Mouse (Mus musculus): ENCODE measurements at regions not wholly inside any gene's neighbourhood (a gene's known extent, or its start where the extent isn't known, plus 50 kb on each side); places are given as distances from the start of the nearest gene placed in this dataset.

DNA sequence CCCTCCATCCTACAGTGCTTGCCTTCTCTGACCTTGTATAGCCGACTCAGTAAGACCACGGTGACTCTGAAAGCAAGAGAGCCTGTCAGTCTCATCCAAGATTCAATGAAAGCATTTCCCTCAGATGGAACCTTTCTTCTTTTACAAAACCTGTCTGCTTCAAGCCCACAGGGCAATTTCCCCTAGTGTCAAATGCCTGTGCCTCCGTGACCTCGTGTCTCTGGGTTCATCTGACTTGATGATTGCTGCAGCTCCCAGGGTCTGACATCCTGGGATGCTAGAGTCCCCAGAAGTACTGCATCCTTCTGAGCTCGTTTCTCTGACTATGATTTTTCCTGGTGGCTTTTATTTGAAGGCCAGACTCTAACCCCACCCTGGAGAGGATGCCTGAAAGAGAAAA lies 270.3 kb upstream of the Npvf start:
- DNase-seq, result no peak

GRCm38 (mm10) chr6:50924998-50925397 lies 270.8 kb upstream of the Npvf start:
- no peak for DNase-seq

DNA sequence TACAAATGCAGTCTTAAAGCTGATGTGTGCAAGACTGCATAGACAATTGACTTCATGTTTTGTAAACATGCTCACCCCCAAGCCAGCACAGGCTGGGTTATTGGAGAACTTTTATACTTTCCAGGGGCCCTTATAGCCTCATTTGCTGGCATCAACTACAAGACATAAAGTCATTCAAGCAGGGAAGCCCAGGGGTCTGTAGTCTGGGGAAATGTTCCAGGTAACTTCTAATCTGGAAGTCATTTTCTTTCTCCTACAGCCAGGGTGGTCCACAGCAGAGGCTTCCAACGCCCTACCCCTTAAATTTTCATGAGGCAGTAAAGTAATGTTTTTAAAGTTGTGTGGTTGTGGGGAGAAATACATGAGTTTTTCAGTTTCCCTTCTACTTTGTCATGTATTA lies 272.1 kb upstream of the Npvf start:
- no peak for DNase-seq

DNA sequence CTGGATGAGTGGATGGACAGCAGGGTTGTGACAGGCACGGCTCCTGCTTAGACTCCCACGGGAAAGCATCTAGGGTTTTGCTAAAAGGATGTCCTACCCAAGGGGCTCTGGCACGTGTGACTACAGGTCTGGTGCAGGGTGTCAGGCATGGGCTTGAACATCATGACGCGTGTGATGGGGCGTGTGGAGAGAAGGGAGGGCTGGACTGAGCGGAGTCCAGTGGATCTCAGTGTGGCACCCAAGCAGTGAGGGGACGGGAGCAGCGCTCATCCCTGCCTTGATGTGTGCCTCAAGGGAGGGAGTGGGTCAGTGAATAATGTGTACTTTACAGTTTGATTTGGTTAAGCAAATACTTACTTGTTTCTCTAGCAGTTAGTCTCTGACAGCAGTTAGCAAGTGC lies 275.3 kb upstream of the Npvf start:
- no peak for DNase-seq

GRCm38 (mm10) chr6:50933510-50933909 lies 279.3 kb upstream of the Npvf start:
- no peak for DNase-seq

GRCm38 (mm10) chr6:50934245-50934644 lies 280.0 kb upstream of the Npvf start:
- no peak for DNase-seq

- no peak for DNase-seq
Measured at GRCm38 (mm10) chr6:50936306-50936705, 282.1 kb upstream of the Npvf start.

DNA sequence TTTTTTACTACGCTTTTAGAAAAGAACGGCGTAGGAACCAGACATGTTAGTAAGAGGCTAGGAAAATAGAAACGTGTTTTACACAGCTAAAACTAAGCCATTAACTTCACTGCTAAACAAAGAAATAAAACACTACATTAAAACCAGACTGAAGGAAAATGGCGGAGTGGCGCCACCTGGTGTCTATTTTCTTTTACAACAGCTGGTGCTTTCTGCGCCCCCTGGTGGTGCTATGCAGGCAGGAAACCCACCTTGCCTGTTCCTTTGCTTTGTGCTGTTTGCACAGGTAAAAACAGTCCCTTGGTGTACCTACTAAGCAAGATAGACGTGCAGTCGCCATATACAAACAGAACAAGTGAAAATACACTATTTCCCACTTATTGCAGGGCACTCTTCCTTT lies 282.9 kb upstream of the Npvf start:
- peak; percentile 60 to 88 for DNase-seq

- DNase-seq, result peak in 1 of 2 experiments; percentile 53
Measured at GRCm38 (mm10) chr6:50938879-50939278, 284.6 kb upstream of the Npvf start.

DNA sequence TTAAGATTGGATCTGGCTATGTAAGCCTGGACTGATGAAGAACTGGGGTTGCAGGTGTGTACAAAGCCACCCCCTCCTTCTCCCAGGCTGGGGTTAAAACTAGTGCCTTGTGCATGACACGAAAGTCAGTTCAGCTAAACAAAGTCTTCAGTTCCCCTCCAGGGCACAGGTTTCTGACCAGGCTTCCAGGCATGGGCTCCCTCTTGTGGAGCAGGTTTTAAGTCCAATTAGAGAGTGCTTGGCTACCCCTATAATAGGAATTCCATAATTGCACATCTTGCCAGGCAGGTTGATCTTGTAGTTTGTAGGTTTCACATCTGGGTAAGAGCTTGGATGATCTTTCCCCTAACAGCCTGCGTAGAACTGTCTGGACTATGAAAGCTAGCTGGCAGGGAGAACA lies 285.2 kb upstream of the Npvf start:
- DNase-seq, result peak in 1 of 2 experiments; percentile 29

GRCm38 (mm10) chr6:50940118-50940517 lies 285.9 kb upstream of the Npvf start:
- no peak for DNase-seq

DNA sequence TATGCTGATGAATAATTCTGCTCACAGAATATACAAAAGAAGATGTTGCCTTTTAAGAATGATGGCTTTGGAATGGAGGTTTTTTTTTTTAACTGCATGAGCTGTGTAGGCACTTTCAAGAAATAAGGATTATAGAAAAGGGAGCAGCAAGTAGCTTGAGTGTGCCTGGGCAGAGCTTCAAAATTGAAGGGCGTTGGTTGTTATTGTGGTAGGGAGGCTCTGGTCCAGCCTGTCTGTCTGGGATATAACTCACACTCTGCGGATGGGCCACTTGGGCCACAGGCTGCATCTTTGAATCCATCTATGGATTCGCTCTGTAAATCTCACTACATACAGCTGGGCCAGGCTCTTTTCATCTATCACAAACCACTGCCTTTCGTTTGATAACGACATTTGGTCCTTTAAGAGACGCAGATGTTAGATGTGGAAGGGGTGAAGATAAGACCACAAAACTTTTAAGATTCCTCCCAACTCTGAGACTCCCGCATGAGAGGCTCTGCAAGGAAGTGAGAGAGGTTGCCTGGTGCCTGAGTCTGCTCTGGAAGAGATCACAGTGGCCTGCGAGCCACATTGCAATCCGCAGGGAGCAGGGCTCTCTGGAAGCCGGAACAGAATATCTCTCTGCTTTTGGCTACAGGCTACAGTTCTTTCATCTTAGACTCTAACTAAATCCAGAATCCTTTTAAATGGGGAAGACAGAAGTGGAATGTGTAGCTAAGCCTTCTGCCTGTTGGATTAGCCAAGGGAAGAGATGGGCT lies 286.6 kb upstream of the Npvf start:
- no peak for DNase-seq

- DNase-seq, result no peak
Measured at GRCm38 (mm10) chr6:50942696-50943095, 288.5 kb upstream of the Npvf start.

DNA sequence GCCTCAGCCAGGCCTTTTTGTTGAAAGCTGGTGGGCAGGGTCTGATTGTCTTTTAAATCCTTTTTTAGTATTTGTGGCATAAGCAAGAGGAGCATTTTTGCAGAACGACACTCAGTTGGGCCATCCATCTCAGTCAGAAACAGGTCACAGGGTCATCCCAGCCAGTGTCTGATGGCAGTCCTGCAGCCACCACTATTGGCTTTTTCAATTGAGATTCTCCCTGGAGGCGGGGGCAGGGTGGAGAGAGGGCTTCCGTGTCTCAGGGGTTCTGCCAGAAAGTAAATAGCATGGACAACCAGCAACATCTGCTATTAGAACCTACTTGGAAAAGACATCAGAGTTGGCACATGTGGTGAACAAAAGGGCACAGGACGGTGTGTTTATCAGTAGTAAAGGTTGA lies 293.8 kb upstream of the Npvf start:
- no peak for DNase-seq

- no peak for DNase-seq
Measured at GRCm38 (mm10) chr6:50949361-50949760, 295.1 kb upstream of the Npvf start.

GRCm38 (mm10) chr6:50949883-50950583 lies 295.8 kb upstream of the Npvf start:
- DNase-seq, result no peak

DNA sequence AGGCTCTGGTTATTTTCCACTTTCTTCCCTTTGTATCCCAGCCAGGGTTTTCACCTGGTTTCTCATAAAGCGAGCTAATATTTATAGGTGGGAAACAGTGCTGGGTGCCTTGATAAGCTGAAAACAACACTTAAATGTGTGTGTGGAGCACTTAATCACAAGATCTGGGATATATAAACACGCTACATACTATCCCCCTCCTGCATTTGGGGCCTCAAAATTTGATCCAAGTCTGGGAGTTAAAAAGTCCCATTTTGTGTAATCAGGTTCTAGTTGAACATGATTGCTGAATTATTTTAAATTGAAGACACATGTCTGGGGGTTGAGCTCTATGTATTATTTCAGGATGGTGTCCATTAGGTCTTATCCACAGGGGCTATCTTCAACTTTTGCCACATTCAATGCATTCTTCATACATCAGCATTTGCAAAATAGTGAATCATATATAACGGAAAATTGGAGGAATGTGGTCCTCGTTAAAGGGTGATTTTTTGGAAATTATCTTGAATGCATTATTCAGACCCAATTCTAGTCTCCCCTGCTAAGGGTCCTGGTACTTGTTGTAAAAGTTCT lies 303.2 kb upstream of the Npvf start:
- DNase-seq, result no peak

GRCm38 (mm10) chr6:50960341-50960740 lies 306.1 kb upstream of the Npvf start:
- DNase-seq, result no peak

DNA sequence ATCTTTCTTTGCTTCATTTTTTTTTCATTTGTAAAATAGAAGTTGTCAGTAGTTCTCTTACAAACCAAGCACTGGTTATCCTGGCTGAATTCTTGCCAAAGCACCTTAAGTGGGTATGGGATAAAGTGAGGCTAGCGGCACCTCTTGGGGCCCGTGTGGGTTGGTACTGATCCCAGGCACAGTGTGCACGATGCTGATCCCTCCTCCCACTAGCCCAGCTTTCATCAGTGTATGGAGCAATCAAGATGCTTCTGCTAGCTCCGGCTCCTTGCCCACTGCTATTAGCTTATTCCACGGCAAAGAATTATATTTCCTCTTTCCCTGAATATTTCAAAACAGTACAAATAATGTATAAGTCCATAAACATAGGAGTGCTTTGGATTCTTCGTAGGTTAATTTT lies 307.4 kb upstream of the Npvf start:
- no peak for DNase-seq

- DNase-seq, result no peak
Measured at GRCm38 (mm10) chr6:50968546-50968945, 314.3 kb upstream of the Npvf start.

GRCm38 (mm10) chr6:50969341-50969740 lies 315.1 kb upstream of the Npvf start:
- DNase-seq, result no peak

DNA sequence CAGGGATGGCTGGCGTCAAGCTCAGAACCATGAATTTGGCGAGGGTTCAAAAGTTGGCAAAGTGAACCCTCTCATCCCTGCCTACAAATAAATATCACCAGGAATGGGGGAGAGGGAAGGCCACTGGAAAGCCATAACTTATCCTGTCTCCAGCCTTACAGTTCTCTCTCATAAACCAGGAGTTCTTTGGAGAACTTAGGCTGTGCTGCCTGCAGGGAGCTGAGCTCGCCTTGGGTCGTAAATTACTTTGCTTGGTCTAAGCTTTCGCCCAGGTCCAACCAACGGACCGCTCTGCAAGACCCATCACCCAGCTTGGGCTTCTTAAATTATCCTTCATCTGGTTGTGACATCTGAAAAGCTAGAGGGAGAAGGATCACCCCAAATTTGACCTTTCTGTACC lies 315.8 kb upstream of the Npvf start:
- no peak for DNase-seq

DNA sequence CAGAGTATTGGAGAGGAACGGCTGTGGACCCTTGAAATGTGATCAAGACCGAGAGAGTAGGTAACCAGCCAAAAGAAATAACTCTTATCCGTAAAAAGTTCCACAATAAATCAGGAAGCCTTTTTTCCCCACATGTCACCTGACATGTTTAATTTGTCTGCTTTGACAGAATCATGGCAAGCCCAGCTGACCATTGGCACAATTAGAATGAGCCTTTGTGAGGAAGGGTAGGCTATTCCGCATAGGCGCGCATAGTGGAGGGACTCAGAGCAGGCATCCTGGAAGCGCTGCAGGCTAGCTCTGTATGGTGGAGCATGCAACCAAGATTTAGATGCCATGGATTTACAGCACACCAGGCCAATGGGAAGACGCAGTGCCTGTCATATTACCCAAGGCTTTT lies 316.5 kb upstream of the Npvf start:
- no peak for DNase-seq

DNA sequence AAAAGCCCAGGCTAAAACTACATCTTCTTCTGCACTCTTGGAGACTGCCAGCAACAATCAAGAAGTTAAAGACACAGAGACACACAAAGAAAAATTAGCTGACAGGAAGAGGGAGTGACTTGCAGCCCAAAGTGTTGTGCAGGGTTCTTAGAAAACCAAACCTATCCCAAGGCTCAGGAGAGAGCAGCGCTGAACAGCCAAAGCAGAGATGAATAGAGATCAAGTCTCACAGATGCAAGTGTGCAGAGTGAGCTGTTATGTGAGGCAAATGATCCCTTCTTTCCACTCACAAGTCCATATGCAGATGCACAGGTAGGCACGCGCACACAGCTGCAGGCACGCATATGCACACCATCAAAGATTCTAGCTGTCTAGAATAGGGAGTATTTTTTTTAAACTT lies 318.0 kb upstream of the Npvf start:
- no peak for DNase-seq
